In the genomic region with DNA sequence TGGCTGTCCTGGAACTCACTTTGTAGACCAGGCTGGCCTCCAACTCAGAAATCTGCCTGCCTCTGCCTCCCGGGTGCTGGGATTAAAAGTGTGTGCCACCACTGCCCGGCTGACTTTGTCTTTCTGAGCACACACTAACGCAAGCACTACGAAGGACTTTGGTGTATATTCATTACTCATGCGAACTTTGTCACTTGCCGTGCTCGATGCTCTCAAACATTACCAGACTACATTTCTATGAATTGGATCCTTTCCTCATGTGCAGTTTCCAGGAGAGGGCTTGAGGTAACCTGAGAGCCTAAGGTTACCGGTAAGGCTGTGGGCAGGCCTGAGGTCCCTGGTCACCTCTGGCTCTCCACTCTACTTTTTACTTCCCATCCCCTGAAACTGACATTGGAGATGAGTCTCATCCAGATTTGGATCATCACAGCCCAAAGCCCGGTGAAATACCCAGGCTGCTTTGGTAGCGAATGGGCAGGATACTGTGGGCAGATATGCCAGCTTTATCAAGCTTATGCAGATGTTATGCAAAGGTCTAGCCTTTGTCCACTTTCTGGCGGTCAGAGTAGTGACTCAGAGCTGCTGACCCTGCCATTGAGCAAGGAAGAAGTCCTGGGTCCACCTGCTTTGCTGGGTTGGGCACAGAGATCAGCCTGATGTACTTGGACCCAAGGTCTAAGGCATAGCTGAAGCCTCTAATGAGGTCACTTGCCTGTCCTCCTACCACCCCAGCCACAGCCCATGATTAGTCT, we compare ENCODE assay signal across 24 mouse cellular contexts. TPM values are rescaled to one million over a fixed set of nuclear protein-coding genes. Genes with fewer than 3 reads are reported as not detected.
DNase-seq lines count a peak whose midpoint lies in the region; ATAC-seq and TF ChIP-seq lines count a peak whose summit lies in the region.
"Had no signal": no experiment of that assay in that cellular context is flagged by ENCODE, and none has a peak within 500 bp of the region (broad histone marks: within the 10 kb centered on the region; RNA-seq: fewer than 3 reads in every experiment).

No protein-coding gene starts in this region.

- no peaks in the 10 kb centered on the region for H3K36me3 ChIP-seq in kidney, embryonic 16.5 days (ENCODE audit: insufficient read depth, low read length)
- H3K36me3 ChIP-seq in liver, adult 2 months (ENCODE audit: control insufficient read depth, insufficient read depth, low read length): no peaks in the 10 kb centered on the region
- H3K36me3 ChIP-seq in liver, embryonic 11.5 days (ENCODE audit: control insufficient read depth, insufficient read depth, low read length): no peaks in the 10 kb centered on the region
- H3K36me3 ChIP-seq: embryonic facial prominence, embryonic 10.5 days; heart, embryonic 10.5 days; hindbrain, embryonic 12.5 days had no signal

- peaks cover 19% of the 10 kb centered on the region for H3K79me2 ChIP-seq in liver, adult 2 months (ENCODE audit: control insufficient read depth, insufficient read depth, low read length)

- no peak overlapping the region for H3K4me2 ChIP-seq in kidney, embryonic 16.5 days (replicated peaks; ENCODE audit: low read depth, low read length)
- H3K4me2 ChIP-seq in liver, embryonic 11.5 days: no peak overlapping the region

- peak; percentile 59 for DNase-seq in cerebellum, adult 9-10 months
- DNase-seq in cerebellum, adult 11 months: no peak
- peak; percentile 42 for DNase-seq in kidney, adult 11 months
- peak; percentile 73 for DNase-seq in liver, adult 2 months (ENCODE audit: extremely low read depth, low read depth, low spot score)
- DNase-seq in liver, embryonic 11.5 days (ENCODE audit: low spot score): no peak
- peak; percentile 82 for DNase-seq in 416B (ENCODE audit: low read depth)
- DNase-seq in natural killer cell, adult 2 months (ENCODE audit: low spot score in 2 of 2): no peak
- DNase-seq: adrenal gland, postnatal 14 days; forebrain, postnatal 0 days; gastrocnemius, adult 2 months; gastrocnemius, postnatal 25 days; heart, postnatal 10 days; heart, postnatal 4 days had no signal

- no peak for TF ChIP-seq CTCF in liver, adult 2 months (IDR thresholded peaks at IDR 0.05; ENCODE audit: low read depth, low read length)

- no peak overlapping the region for H3K4me3 ChIP-seq in kidney, embryonic 16.5 days (ENCODE audit: low read length)
- H3K4me3 ChIP-seq in liver, adult 2 months (ENCODE audit: insufficient read depth, low read depth, low read length): no peak overlapping the region
- H3K4me3 ChIP-seq in liver, embryonic 11.5 days (ENCODE audit: low read depth, low read length): no peak overlapping the region

- no peak overlapping the region for H3K27ac ChIP-seq in kidney, embryonic 16.5 days (ENCODE audit: low read length)
- peak overlapping the region; percentile 43 for H3K27ac ChIP-seq in liver, adult 2 months (replicated peaks; ENCODE audit: insufficient read depth, low read depth, low read length)
- no peak overlapping the region for H3K27ac ChIP-seq in liver, embryonic 11.5 days (ENCODE audit: low read depth, low read length)

- no peak for TF ChIP-seq POLR2A in liver, adult 2 months (IDR thresholded peaks at IDR 0.05; ENCODE audit: extremely low read depth, insufficient read depth, low read length)

- no peaks in the 10 kb centered on the region for H3K27me3 ChIP-seq in kidney, embryonic 16.5 days (ENCODE audit: insufficient read depth, low read length)
- H3K27me3 ChIP-seq in liver, adult 2 months (ENCODE audit: control insufficient read depth, insufficient read depth, low read length): no peaks in the 10 kb centered on the region
- H3K27me3 ChIP-seq in liver, embryonic 11.5 days (replicated peaks; ENCODE audit: control insufficient read depth, insufficient read depth, low read length): no peaks in the 10 kb centered on the region
- H3K27me3 ChIP-seq: forebrain, embryonic 13.5 days; hindbrain, embryonic 12.5 days; Patski had no signal

- H3K9me3 ChIP-seq in kidney, embryonic 16.5 days (ENCODE audit: low read length): no peaks in the 10 kb centered on the region
- no peaks in the 10 kb centered on the region for H3K9me3 ChIP-seq in liver, embryonic 11.5 days (ENCODE audit: control insufficient read depth, low read length)
- H3K9me3 ChIP-seq: embryonic facial prominence, embryonic 10.5 days; forebrain, embryonic 13.5 days; heart, embryonic 10.5 days; hindbrain, embryonic 12.5 days had no signal

- 88% methylated on average over 11 of the region's 11 CpGs for WGBS in kidney, embryonic 16.5 days
- WGBS in liver, adult 2 months: 39% methylated on average over 11 of the region's 11 CpGs
- WGBS in liver, embryonic 11.5 days: 79% methylated on average over 11 of the region's 11 CpGs

- ATAC-seq in kidney, embryonic 16.5 days (ENCODE audit: low FRiP score, low TSS enrichment): no peak
- no peak for ATAC-seq in liver, embryonic 11.5 days (replicated peaks; ENCODE audit: low FRiP score)
- ATAC-seq: activated CD4-positive, CD25-positive, alpha-beta regulatory T cell, adult 4 months; forebrain, embryonic 13.5 days; forebrain, postnatal 0 days; hindbrain, embryonic 16.5 days; Patski had no signal

- no peak overlapping the region for H3K9ac ChIP-seq in kidney, embryonic 16.5 days (replicated peaks; ENCODE audit: low read length)
- no peak overlapping the region for H3K9ac ChIP-seq in liver, adult 2 months (ENCODE audit: low read depth, low read length)
- no peak overlapping the region for H3K9ac ChIP-seq in liver, embryonic 11.5 days (ENCODE audit: low read depth, low read length)
- H3K9ac ChIP-seq: forebrain, embryonic 13.5 days; forebrain, postnatal 0 days; hindbrain, embryonic 12.5 days had no signal

- H3K4me1 ChIP-seq in kidney, embryonic 16.5 days (ENCODE audit: insufficient read depth, low read length): peaks cover 19% of the 10 kb centered on the region
- peaks cover 17% of the 10 kb centered on the region for H3K4me1 ChIP-seq in liver, adult 2 months (ENCODE audit: control insufficient read depth, insufficient read depth, low read length)
- peaks cover 21% of the 10 kb centered on the region for H3K4me1 ChIP-seq in liver, embryonic 11.5 days (replicated peaks; ENCODE audit: control insufficient read depth, insufficient read depth, low read length)

RNA-seq across cellular contexts. Expression of gene Rnf44, which starts 1.9 kb away (rescaled TPM):
- polyA plus RNA-seq in kidney, embryonic 16.5 days (2015; fragmentation: Nextera tagmentation; extraction: Ambion mirVana): 71.3 and 77.5 TPM in 2 replicates
- 5.8 and 11.4 TPM in 2 replicates for total RNA-seq in liver, adult 2 months (2014; rRNA removed)
- 86.1 and 87.9 TPM in 2 replicates for polyA plus RNA-seq in liver, adult 2 months (2012; rRNA removed)
- 71.5 and 82.3 TPM in 2 replicates for polyA plus RNA-seq in liver, embryonic 11.5 days (2014; fragmentation: Nextera tagmentation; extraction: Ambion mirVana)

RNA-seq across cellular contexts. Expression of gene Cdhr2, which starts 5.6 kb away (rescaled TPM):
- 8.6 TPM in 2 replicates for polyA plus RNA-seq in kidney, embryonic 16.5 days (2015; fragmentation: Nextera tagmentation; extraction: Ambion mirVana)
- under 0.01 and 0.20 TPM in 2 replicates for total RNA-seq in liver, adult 2 months (2014; rRNA removed)
- 0.15 and 0.18 TPM in 2 replicates for polyA plus RNA-seq in liver, adult 2 months (2012; rRNA removed)
- 7.4 and 8.3 TPM in 2 replicates for polyA plus RNA-seq in liver, embryonic 11.5 days (2014; fragmentation: Nextera tagmentation; extraction: Ambion mirVana)
- total RNA-seq: CH12.LX; gastrocnemius, adult 2 months; gastrocnemius, postnatal 25 days; granulocyte monocyte progenitor cell, adult 5-6 weeks; heart, postnatal 10 days; heart, postnatal 4 days had no signal
- polyA plus RNA-seq: heart, embryonic 14.5 days; hindbrain, embryonic 12.5 days; Patski had no signal

RNA-seq across cellular contexts. Expression of gene Gprin1, which starts 54.0 kb away (rescaled TPM):
- 0.06 and 0.09 TPM in 2 replicates for polyA plus RNA-seq in kidney, embryonic 16.5 days (2015; fragmentation: Nextera tagmentation; extraction: Ambion mirVana)
- not detected in 2 replicates for total RNA-seq in liver, adult 2 months (2014; rRNA removed)
- polyA plus RNA-seq in liver, adult 2 months (2012; rRNA removed): not detected in 2 replicates
- polyA plus RNA-seq in liver, embryonic 11.5 days (2014; fragmentation: Nextera tagmentation; extraction: Ambion mirVana): 0.29 and 0.30 TPM in 2 replicates
- total RNA-seq: CH12.LX; gastrocnemius, adult 2 months; gastrocnemius, postnatal 25 days; granulocyte monocyte progenitor cell, adult 5-6 weeks had no signal
- polyA plus RNA-seq: activated CD4-positive, CD25-positive, alpha-beta regulatory T cell, adult 4 months had no signal

Comparison
In these comparisons a context has a peak if more than half of its experiments do, and no peak if none do; other contexts are left out.
1. DNase-seq: peak in cerebellum, adult 9-10 months (single experiment), kidney, adult 11 months (single experiment), liver, adult 2 months (single experiment) and 416B (single experiment); none in cerebellum, adult 11 months (single experiment), liver, embryonic 11.5 days (single experiment) and natural killer cell, adult 2 months (0 of 2).